Mouse (Mus musculus) adrenal gland, postnatal 10 days (tissue): ENCODE measurements at regions not wholly inside any gene's neighbourhood (a gene's known extent, or its start where the extent isn't known, plus 50 kb on each side); places are given as distances from the start of the nearest gene placed in this dataset.

Source experiments
- DNase-seq: peaks from one replicate; pipeline ENCODE4 v3.0.0; 2021; ENCODE audit warnings: mixed read lengths

- DNase-seq: no peak
Measured at GRCm38 (mm10) chr1:26909926-26910665, 222.8 kb upstream of the 4931408C20Rik start.

DNA sequence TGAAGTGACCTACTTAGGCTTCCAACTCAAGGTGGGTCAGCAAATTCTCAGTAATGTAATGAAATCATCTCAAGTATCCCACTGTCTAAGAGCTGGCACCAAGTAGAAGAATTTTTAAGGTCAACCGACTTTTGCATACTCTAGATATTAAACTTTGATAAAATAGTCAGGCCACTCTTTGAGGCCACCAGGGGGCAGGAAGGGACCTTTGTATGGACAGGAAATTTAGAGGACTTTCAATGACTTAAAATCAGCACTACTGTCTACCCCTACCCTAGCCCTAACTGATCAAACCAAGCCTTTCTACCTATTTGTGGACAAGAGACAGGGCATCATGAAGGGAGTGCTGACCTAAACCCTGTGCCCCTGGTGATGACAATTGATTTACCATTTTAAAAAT, 215.0 kb upstream of the 4931408C20Rik start:
- peak; percentile 23 for DNase-seq

- no peak for DNase-seq
Measured at GRCm38 (mm10) chr1:26857433-26857832, 170.2 kb upstream of the 4931408C20Rik start.

- no peak for DNase-seq
Measured at GRCm38 (mm10) chr1:26853802-26854201, 166.5 kb upstream of the 4931408C20Rik start.

DNA sequence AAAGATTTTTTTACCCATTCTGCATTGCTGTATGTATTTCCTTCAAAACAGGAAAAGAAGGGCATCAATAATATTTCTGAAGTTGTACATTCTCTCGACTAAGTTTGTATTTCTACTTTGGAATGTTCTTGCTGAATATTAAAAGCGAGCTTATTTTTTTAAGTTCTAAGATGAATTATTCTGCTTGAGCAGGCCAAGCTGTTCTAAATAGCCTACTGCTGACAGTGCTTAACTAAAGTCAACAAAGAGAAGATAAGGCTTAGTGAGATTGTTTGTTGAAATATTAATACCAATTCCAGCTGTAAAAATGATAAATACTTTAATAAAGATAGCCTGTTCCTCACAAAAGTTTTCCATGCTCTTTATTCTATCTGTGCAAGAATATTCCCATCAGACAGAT, 122.0 kb upstream of the 4931408C20Rik start:
- DNase-seq: no peak

DNA sequence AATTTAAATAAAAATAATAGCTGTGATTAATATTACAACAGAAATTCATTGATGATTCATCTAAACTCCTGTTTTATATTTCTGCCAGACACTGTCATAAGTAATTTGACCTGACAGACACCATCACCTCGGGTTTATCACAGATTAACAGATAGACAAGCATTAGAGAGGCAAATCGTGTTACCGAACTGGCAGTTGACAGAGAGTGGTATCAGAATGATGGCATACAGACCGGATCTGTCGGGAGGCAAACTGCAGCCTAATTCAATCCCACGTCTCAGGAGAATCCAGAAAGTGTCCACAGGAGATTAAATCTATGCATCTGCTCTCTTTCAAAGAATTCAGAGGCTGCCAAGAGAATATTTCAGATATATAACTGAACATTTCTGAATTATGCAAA, 77.8 kb upstream of the 4931408C20Rik start:
- peak; percentile 1 for DNase-seq
